Comparison of ENCODE assay signal across 23 mouse cellular contexts in genomic region chr14:51481332-51482015, GRCm38 (mm10). TPM values are rescaled to one million over a fixed set of nuclear protein-coding genes. Genes with fewer than 3 reads are reported as not detected.
DNase-seq lines count a peak whose midpoint lies in the region; ATAC-seq and TF ChIP-seq lines count a peak whose summit lies in the region.
"Not testable (repeated sequence)": the region's sequence is repeated elsewhere in the genome, so short reads cannot be mapped to it uniquely, and the experiment has no call there.
"Had no signal": no experiment of that assay in that cellular context is flagged by ENCODE, and none has a peak within 500 bp of the region (broad histone marks: within the 10 kb centered on the region; RNA-seq: fewer than 3 reads in every experiment).

No protein-coding gene starts in this region.

- H3K27ac ChIP-seq in CH12.LX (ENCODE audit: insufficient read depth, low read depth), result peak overlapping the region; percentile 81
- not testable (repeated sequence) for H3K27ac ChIP-seq in intestine, postnatal 0 days (ENCODE audit: low read depth, low read length); layer of hippocampus, adult 2 months; midbrain, postnatal 0 days (ENCODE audit: low read depth, low read length)

- TF ChIP-seq CTCF in CH12.LX (conservative IDR thresholded peaks at IDR 0.05 in 1 of 2, IDR thresholded peaks at IDR 0.05 in 1 of 2; ENCODE audit: low read depth in 2 of 2, low read length in 2 of 2), result peak; percentile 14 to 62; a peak in 2 of 4 replicates
- peak; percentile 20; the same call in 1 of the 2 replicates for TF ChIP-seq CTCF in intestine, postnatal 0 days (IDR thresholded peaks at IDR 0.05; ENCODE audit: low read depth)
- peak; percentile 25 for TF ChIP-seq CTCF in layer of hippocampus, adult 2 months (conservative IDR thresholded peaks at IDR 0.05)
- TF ChIP-seq CTCF in midbrain, postnatal 0 days (IDR thresholded peaks at IDR 0.05), result not testable (repeated sequence)

- in situ Hi-C loops in CH12.LX (cut with MboI; ENCODE audit: low pct_ligation_motif_present, low pct_unique_long_range_greater_than_20kb, low sequenced_read_pairs), result not testable (repeated sequence)

- peak overlapping the region; percentile 63 to 93 (median 90) for H3K4me3 ChIP-seq in CH12.LX (replicated peaks in 1 of 3; ENCODE audit: low read depth in 2 of 3, low read length in 2 of 3, poor library complexity in 1 of 3)
- H3K4me3 ChIP-seq in erythroblast, embryonic 14.5 days (replicated peaks), result peak overlapping the region; percentile 18
- H3K4me3 ChIP-seq in intestine, postnatal 0 days (ENCODE audit: low read depth, low read length); layer of hippocampus, adult 2 months; midbrain, postnatal 0 days (ENCODE audit: low read depth, low read length): not testable (repeated sequence)

- not testable (repeated sequence) for H3K27me3 ChIP-seq in CH12.LX (replicated peaks); erythroblast, embryonic 14.5 days (ENCODE audit: control insufficient read depth); intestine, postnatal 0 days (replicated peaks; ENCODE audit: control insufficient read depth, insufficient read depth, low read length); midbrain, postnatal 0 days (ENCODE audit: insufficient read depth, low read length)

- dilution Hi-C loops in CH12.LX (cut with MboI; ENCODE audit: extremely low pct_ligation_motif_present, extremely low pct_unique_long_range_greater_than_20kb, low sequenced_read_pairs), result not testable (repeated sequence)

- TF ChIP-seq POLR2A in CH12.LX (IDR thresholded peaks at IDR 0.05; ENCODE audit: low read depth, low read length), result not testable (repeated sequence)

- ATAC-seq in intestine, postnatal 0 days; midbrain, postnatal 0 days (ENCODE audit: low FRiP score): not testable (repeated sequence)

- peak; percentile 12; the same call in 1 of the 2 replicates for TF ChIP-seq EP300 in CH12.LX (IDR thresholded peaks at IDR 0.05; ENCODE audit: low read length)

- peaks cover 26% of the 10 kb centered on the region; the same call in 1 of the 2 replicates for H3K79me2 ChIP-seq in CH12.LX (replicated peaks; ENCODE audit: control insufficient read depth, extremely low read depth, insufficient read depth, poor library complexity, severe bottlenecking)

- not testable (repeated sequence) for H3K36me3 ChIP-seq in CH12.LX (replicated peaks in 1 of 2; ENCODE audit: control insufficient read depth in 1 of 2, insufficient read depth in 1 of 2, low read length in 1 of 2); erythroblast, embryonic 14.5 days (ENCODE audit: control insufficient read depth); intestine, postnatal 0 days (ENCODE audit: control insufficient read depth, insufficient read depth); midbrain, postnatal 0 days (ENCODE audit: insufficient read depth, low read length)

- H3K9ac ChIP-seq in CH12.LX (ENCODE audit: insufficient read depth, low read depth), result peak overlapping the region; percentile 92
- not testable (repeated sequence) for H3K9ac ChIP-seq in intestine, postnatal 0 days (ENCODE audit: low read depth, low read length); midbrain, postnatal 0 days (replicated peaks; ENCODE audit: low read length, poor library complexity, severe bottlenecking)

- H3K9me3 ChIP-seq in CH12.LX (replicated peaks; ENCODE audit: low read length); erythroblast, embryonic 14.5 days (ENCODE audit: control insufficient read depth, low read length); intestine, postnatal 0 days (ENCODE audit: control insufficient read depth); midbrain, postnatal 0 days (ENCODE audit: low read length): not testable (repeated sequence)

- 78% methylated on average over 12 of the region's 12 CpGs for WGBS in intestine, postnatal 0 days
- WGBS in midbrain, postnatal 0 days, result 92% methylated on average over 12 of the region's 12 CpGs

- peak; percentile 50 for TF ChIP-seq RAD21 in CH12.LX (IDR thresholded peaks at IDR 0.05; ENCODE audit: low read depth, low read length)

- peak overlapping the region; percentile 92 for H3K4me2 ChIP-seq in CH12.LX (ENCODE audit: insufficient read depth, low read depth, poor library complexity, severe bottlenecking)
- H3K4me2 ChIP-seq in intestine, postnatal 0 days (replicated peaks; ENCODE audit: low read depth); midbrain, postnatal 0 days (ENCODE audit: low read depth, low read length, poor library complexity, severe bottlenecking): not testable (repeated sequence)

- not testable (repeated sequence) for H3K4me1 ChIP-seq in CH12.LX (ENCODE audit: control insufficient read depth in 1 of 2, insufficient read depth in 2 of 2); erythroblast, embryonic 14.5 days (ENCODE audit: control insufficient read depth); intestine, postnatal 0 days (replicated peaks; ENCODE audit: control insufficient read depth, insufficient read depth, low read length); midbrain, postnatal 0 days (ENCODE audit: insufficient read depth, low read length)

- DNase-seq in CH12.LX (ENCODE audit: extremely low read depth), result peak; percentile 66
- DNase-seq in MN1 (ENCODE audit: low spot score), result peak; percentile 35
- peak; percentile 45 for DNase-seq in adrenal gland, adult 8-10 months
- not testable (repeated sequence) for DNase-seq in layer of hippocampus, adult 2 months (ENCODE audit: low spot score in 2 of 2)
- peak; percentile 1 for DNase-seq in midbrain, postnatal 0 days (ENCODE audit: low spot score)

TF ChIP-seq in CH12.LX, 34 proteins besides CTCF, POLR2A, EP300 and RAD21:
- TF ChIP-seq MXI1 (IDR thresholded peaks at IDR 0.05; ENCODE audit: low read depth, low read length) (peak; percentile 25; the same call in 1 of the 2 replicates), ETS1 (conservative IDR thresholded peaks at IDR 0.05; ENCODE audit: low read depth, low read length) (peak; percentile 19; the same call in 1 of the 2 replicates), IRF4 (IDR thresholded peaks at IDR 0.05; ENCODE audit: low read depth, low read length) (0 out of 2 replicates have a peak, but pooled peaks have one; percentile 11), SMC3 (IDR thresholded peaks at IDR 0.05; ENCODE audit: low read depth, low read length) (peak; percentile 6; the same call in 1 of the 2 replicates), JUND (conservative IDR thresholded peaks at IDR 0.05; ENCODE audit: low read depth, low read length) (0 out of 2 replicates have a peak, but pooled peaks have one; percentile 8), TCF12 (IDR thresholded peaks at IDR 0.05; ENCODE audit: low read depth, low read length) (peak; percentile 32; the same call in 1 of the 2 replicates), MEF2A (IDR thresholded peaks at IDR 0.05; ENCODE audit: borderline replicate concordance, low read depth, low read length) (peak; percentile 66; the same call in 1 of the 2 replicates)
TF ChIP-seq in CH12.LX: peak in this region for 7; not testable (repeated sequence) for 27.

RNA-seq across cellular contexts. Expression of gene Vmn2r89, which starts 29.8 kb away (rescaled TPM):
- total RNA-seq in CH12.LX (2012; rRNA removed) (0.08 TPM in 1 of 2 replicates, not detected in the other), CH12.LX (2014; rRNA removed) (not detected in 2 replicates)
- 0.09 and 0.26 TPM in 2 replicates for polyA plus RNA-seq in CH12.LX (2012; ENCODE audit: insufficient read length, low read depth)
- not detected for total RNA-seq in adrenal gland, adult 8-10 months (2022)
- polyA plus RNA-seq in erythroblast, embryonic 14.5 days (2012), result not detected in 2 replicates
- polyA plus RNA-seq in intestine, postnatal 0 days (2015; fragmentation: Nextera tagmentation; extraction: Ambion mirVana), result not detected in 2 replicates
- total RNA-seq in layer of hippocampus, adult 2 months (2021), result not detected
- 0.05 TPM in 1 of 2 replicates, not detected in the other for total RNA-seq in midbrain, postnatal 0 days (2014; rRNA removed)
- not detected in 2 replicates for polyA plus RNA-seq in midbrain, postnatal 0 days (2015; fragmentation: Nextera tagmentation; extraction: Ambion mirVana)
- total RNA-seq: gastrocnemius, postnatal 10 days; hematopoietic stem cell, adult 5-6 weeks; layer of hippocampus, postnatal 10 days; left cerebral cortex, adult 8-10 months; monocyte, adult 5-6 weeks had no signal
- polyA plus RNA-seq: cortical plate, adult 2 months; embryonic facial prominence, embryonic 11.5 days; forebrain, embryonic 13.5 days; frontal cortex, adult 2 months; heart, embryonic 14.5 days; hindbrain, embryonic 16.5 days; limb, embryonic 10.5 days; liver, embryonic 11.5 days; lung, adult 2 months; midbrain, embryonic 11.5 days; neural tube, embryonic 12.5 days had no signal
